Mouse (Mus musculus) adrenal gland, postnatal 0 days (tissue): ENCODE results near the gene Plagl2. TPM values are rescaled to one million over a fixed set of nuclear protein-coding genes. Genes with fewer than 3 reads are reported as not detected.

Experiments used
- polyA plus RNA-seq: library from polyadenylated mRNA; unstranded; fragments of >200 nt; fragmentation: Nextera tagmentation; extraction: Ambion mirVana; gene quantifications from 2 replicates; pipeline ENCODE4 v1.2.1, GENCODE M21; 2015

Plagl2 gene
- polyA plus RNA-seq = 3.8 and 4.8 TPM in 2 replicates

GRCm38 (mm10) chr2:153241250-153242014 is at the start of gene Plagl2, which contains the start of gene Pofut1:
Plagl2 (minus strand) TSS chr2:153241426.
Pofut1 (plus strand) TSS chr2:153241533.

GRCm38 (mm10) chr2:153224946-153225594 is 16.2 kb downstream of the Plagl2 start, which contains the start of gene Tspyl3:
Tspyl3 (minus strand) TSS chr2:153225441.

Other genes starting within 250 kb of the Plagl2 start
- 166 and 192 TPM in 2 replicates for gene Pdrg1, start 226.0 kb downstream of the Plagl2 start, polyA plus RNA-seq
- 0.26 and 0.54 TPM in 2 replicates for gene Xkr7, start 209.6 kb downstream of the Plagl2 start, polyA plus RNA-seq
- gene Ccm2l, start 175.5 kb downstream of the Plagl2 start, polyA plus RNA-seq = 0.60 and 2.6 TPM in 2 replicates
- gene Hck, start 133.0 kb downstream of the Plagl2 start, polyA plus RNA-seq = 6.3 and 7.4 TPM in 2 replicates
- gene Tm9sf4, start 80.1 kb downstream of the Plagl2 start, polyA plus RNA-seq = 41.1 and 61.7 TPM in 2 replicates
- gene Tspyl3, start 16.0 kb downstream of the Plagl2 start, polyA plus RNA-seq = 8.2 and 8.7 TPM in 2 replicates
- gene Pofut1, start 107 bp upstream of the Plagl2 start, polyA plus RNA-seq = 3.7 and 6.1 TPM in 2 replicates
- 5.9 and 7.0 TPM in 2 replicates for gene Kif3b, start 50.0 kb upstream of the Plagl2 start, polyA plus RNA-seq
- 8.8 and 11.0 TPM in 2 replicates for gene Asxl1, start 104.4 kb upstream of the Plagl2 start, polyA plus RNA-seq